Mouse (Mus musculus) lung, adult 2 months (tissue): ENCODE measurements around the gene AI837181.

ENCODE experiments used
- CTCF ChIP-seq: fragments of 200-500 bp; IDR thresholded peaks from 2 replicates; pipeline ENCODE4 v1.5.1; 2011; ENCODE audit warnings: mild to moderate bottlenecking, low read length, control low read depth; ENCODE audit not compliant: insufficient read depth
- POLR2A ChIP-seq: fragments of 200-500 bp; IDR thresholded peaks from 2 replicates; pipeline ENCODE4 v1.6.1; 2011; ENCODE audit warnings: low read depth, mild to moderate bottlenecking, control low read depth, low read length, borderline replicate concordance; ENCODE audit errors: extremely low read depth

DNA sequence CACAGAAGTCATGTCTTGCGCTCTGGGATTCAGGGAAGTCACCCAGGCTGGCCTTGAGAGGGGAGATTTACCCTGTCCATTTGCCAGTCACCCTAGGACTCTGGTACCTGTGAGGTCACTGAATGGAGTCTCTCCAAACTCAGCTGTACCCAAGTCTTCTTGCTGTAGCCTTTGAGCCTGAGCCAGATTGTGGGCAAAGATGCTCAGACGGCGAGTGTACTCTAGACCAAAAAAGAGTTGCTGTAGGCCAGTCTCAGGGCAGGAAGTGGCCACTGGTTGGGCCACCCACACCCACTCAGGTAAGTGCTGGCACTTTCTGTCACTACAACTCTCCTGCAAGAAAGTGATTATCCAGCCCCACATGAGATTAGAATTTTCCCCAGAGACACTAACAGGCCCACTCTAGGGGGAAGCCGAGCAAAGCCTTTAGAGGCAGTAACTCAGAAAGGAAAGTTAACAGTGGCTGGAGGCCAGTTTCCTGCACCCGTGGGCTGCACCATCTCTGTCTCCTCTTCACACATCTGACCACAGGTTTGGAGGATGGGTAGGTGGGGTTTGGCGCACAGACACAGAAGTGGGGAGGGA lies 42.1 kb downstream of the AI837181 start:
- TF ChIP-seq POLR2A = no peak
- TF ChIP-seq CTCF = no peak
